Mouse (Mus musculus): ENCODE measurements at regions not wholly inside any gene's neighbourhood (a gene's known extent, or its start where the extent isn't known, plus 50 kb on each side); places are given as distances from the start of the nearest gene placed in this dataset.

DNA sequence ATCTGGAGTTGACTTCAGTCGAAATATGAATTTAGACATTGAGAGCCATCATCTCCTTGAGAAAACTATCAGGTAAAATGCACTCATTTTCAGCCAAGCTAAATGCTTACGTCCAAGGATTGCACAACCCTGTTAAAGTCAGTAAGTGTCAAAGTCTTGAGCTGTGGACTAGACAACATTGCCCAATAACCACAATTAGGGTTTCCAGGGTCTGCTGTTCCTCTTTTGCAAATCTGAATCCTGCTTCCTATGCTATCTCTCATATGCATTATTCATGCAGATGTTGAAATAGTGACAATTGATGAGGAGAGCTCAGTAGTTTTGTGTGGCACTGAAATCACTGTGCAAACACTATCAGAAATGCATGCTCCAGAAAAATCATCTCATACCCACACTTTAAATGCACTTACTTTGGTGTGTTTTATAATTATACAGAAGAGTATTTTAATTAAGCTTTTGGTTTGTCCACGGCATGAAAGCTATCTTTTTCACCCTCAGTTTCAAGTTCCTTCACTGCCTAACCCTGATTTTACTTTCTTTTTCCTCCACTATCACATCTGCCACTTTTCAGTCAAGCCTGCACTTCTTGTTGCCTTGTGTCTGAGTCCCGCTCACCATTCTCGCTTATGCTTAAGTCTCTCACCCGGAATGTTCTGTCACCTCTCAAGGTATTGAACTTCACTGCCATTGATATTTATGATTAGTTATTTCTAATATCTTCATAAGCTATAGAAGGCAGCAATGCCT lies 429.4 kb upstream of the Mef2c start:
- H3K9ac ChIP-seq, result no peak overlapping the region
- no peaks in the 10 kb centered on the region for H3K36me3 ChIP-seq
- H3K4me2 ChIP-seq, result no peak overlapping the region
- H3K27ac ChIP-seq, result no peak overlapping the region
- 87% methylated on average over 6 of the region's 6 CpGs for WGBS
- no peaks in the 10 kb centered on the region for H3K27me3 ChIP-seq
- H3K4me1 ChIP-seq, result no peaks in the 10 kb centered on the region
- H3K9me3 ChIP-seq (replicated peaks), result no peaks in the 10 kb centered on the region
- no peak for ATAC-seq (replicated peaks; ENCODE audit: low FRiP score)
- no peak overlapping the region for H3K4me3 ChIP-seq (replicated peaks)

DNA sequence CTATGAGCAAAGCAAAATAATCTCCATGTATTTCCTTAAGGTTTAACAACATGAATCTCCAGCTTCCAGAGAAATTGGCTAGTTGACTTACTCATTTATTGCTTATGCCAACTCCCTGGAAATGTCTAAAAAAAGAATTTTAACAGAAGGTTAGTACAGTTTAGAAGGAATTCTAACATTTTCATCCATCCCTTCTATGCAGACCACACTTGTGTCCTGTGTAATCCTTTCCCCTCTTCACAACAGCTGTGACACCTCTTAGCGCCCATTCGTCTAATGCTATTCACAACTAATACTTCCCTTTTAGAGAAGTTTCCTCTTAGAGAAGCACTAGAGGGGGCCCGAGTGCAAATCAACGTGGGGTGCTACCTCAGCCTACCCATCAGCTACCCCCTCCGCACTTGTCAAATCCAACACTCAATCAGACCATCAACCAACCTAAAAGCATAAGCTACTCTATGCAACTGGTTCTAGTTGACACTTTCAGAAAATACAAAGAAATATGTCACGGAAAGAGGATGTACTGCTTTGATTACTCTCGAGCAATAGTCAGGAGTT lies 428.4 kb upstream of the Mef2c start:
- Histone ChIP-seq H3K27ac (no peak overlapping the region), H3K9ac (no peak overlapping the region), H3K4me2 (no peak overlapping the region), H3K4me3 (replicated peaks) (no peak overlapping the region), H3K36me3 (no peaks in the 10 kb centered on the region), H3K4me1 (no peaks in the 10 kb centered on the region), H3K9me3 (replicated peaks) (no peaks in the 10 kb centered on the region), H3K27me3 (no peaks in the 10 kb centered on the region)
- 69% methylated on average over 7 of the region's 7 CpGs for WGBS
- ATAC-seq (replicated peaks; ENCODE audit: low FRiP score), result no peak

GRCm38 (mm10) chr13:83076611-83077010 lies 427.2 kb upstream of the Mef2c start:
- no peak overlapping the region for H3K9ac ChIP-seq
- no peaks in the 10 kb centered on the region for H3K36me3 ChIP-seq
- H3K27me3 ChIP-seq, result no peaks in the 10 kb centered on the region
- H3K4me3 ChIP-seq (replicated peaks), result no peak overlapping the region
- no peaks in the 10 kb centered on the region for H3K4me1 ChIP-seq
- H3K27ac ChIP-seq, result no peak overlapping the region
- ATAC-seq (replicated peaks; ENCODE audit: low FRiP score), result no peak
- WGBS, result 78% methylated on average over 2 of the region's 2 CpGs
- no peaks in the 10 kb centered on the region for H3K9me3 ChIP-seq (replicated peaks)
- no peak overlapping the region for H3K4me2 ChIP-seq

GRCm38 (mm10) chr13:83077085-83077484 lies 426.7 kb upstream of the Mef2c start:
- Histone ChIP-seq H3K27me3 (no peaks in the 10 kb centered on the region), H3K36me3 (no peaks in the 10 kb centered on the region), H3K4me1 (no peaks in the 10 kb centered on the region), H3K9ac (no peak overlapping the region), H3K9me3 (replicated peaks) (no peaks in the 10 kb centered on the region), H3K4me2 (no peak overlapping the region), H3K27ac (no peak overlapping the region), H3K4me3 (replicated peaks) (no peak overlapping the region)
- ATAC-seq (replicated peaks; ENCODE audit: low FRiP score), result no peak
- WGBS, result 72% methylated on average over 1 of the region's 1 CpGs

GRCm38 (mm10) chr13:83079291-83079690 lies 424.5 kb upstream of the Mef2c start:
- H3K4me2 ChIP-seq, result no peak overlapping the region
- H3K27me3 ChIP-seq, result no peaks in the 10 kb centered on the region
- no peak for ATAC-seq (replicated peaks; ENCODE audit: low FRiP score)
- no peaks in the 10 kb centered on the region for H3K9me3 ChIP-seq (replicated peaks)
- no peak overlapping the region for H3K27ac ChIP-seq
- WGBS, result 58% methylated on average over 1 of the region's 1 CpGs
- no peaks in the 10 kb centered on the region for H3K36me3 ChIP-seq
- H3K9ac ChIP-seq, result no peak overlapping the region
- no peaks in the 10 kb centered on the region for H3K4me1 ChIP-seq
- no peak overlapping the region for H3K4me3 ChIP-seq (replicated peaks)

DNA sequence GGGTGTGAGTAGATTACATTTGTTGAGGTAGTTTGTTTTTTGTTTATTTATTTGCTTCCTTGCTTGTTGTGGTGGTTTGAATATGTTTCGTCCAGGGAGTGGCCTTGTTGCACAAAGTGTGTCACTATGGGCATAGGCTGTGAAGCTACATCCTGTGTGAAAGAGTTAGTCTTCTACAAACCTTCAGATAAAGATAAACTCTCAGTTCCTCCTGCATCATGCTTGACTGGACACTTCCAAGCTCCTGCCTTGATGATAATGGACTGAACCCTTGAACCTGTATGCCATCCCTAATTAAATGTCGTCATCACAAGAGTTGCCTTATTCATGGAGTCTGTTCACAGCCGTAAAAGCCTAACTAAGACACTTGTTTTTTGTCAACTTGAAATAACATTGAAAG lies 418.9 kb upstream of the Mef2c start:
- Histone ChIP-seq H3K9ac (no peak overlapping the region), H3K4me3 (replicated peaks) (no peak overlapping the region), H3K4me2 (no peak overlapping the region), H3K27ac (no peak overlapping the region), H3K9me3 (replicated peaks) (no peaks in the 10 kb centered on the region), H3K4me1 (no peaks in the 10 kb centered on the region), H3K36me3 (no peaks in the 10 kb centered on the region), H3K27me3 (no peaks in the 10 kb centered on the region)
- 70% methylated on average over 3 of the region's 3 CpGs for WGBS
- no peak for ATAC-seq (replicated peaks; ENCODE audit: low FRiP score)

- no peak overlapping the region for H3K4me2 ChIP-seq
- no peaks in the 10 kb centered on the region for H3K27me3 ChIP-seq
- H3K27ac ChIP-seq, result no peak overlapping the region
- H3K4me1 ChIP-seq, result no peaks in the 10 kb centered on the region
- H3K4me3 ChIP-seq (replicated peaks), result no peak overlapping the region
- 73% methylated on average over 1 of the region's 1 CpGs for WGBS
- no peaks in the 10 kb centered on the region for H3K9me3 ChIP-seq (replicated peaks)
- H3K9ac ChIP-seq, result no peak overlapping the region
- ATAC-seq (replicated peaks; ENCODE audit: low FRiP score), result no peak
- no peaks in the 10 kb centered on the region for H3K36me3 ChIP-seq
Observed at GRCm38 (mm10) chr13:83099908-83100307, 403.9 kb upstream of the Mef2c start.

DNA sequence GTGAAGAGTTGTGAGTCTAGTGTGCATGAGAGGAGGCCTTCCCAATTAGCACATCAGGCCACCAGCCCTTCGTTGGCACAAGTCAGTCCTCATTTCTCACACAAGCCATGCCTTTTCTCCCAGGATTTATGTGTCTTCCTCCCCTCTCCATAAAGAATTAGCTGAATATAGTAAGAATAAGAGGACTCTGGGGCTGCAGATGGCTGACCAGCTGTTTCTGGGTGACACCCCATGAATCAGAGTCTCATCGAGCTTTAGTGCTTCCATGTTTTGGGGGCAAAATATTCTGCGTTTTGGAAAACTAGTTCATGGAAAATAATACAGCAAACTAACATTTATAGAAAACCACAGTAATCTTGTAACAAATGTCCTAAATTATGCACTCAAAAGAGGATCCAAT lies 393.2 kb upstream of the Mef2c start:
- Histone ChIP-seq H3K4me1 (no peaks in the 10 kb centered on the region), H3K27ac (no peak overlapping the region), H3K9me3 (replicated peaks) (no peaks in the 10 kb centered on the region), H3K27me3 (no peaks in the 10 kb centered on the region), H3K36me3 (no peaks in the 10 kb centered on the region), H3K4me2 (no peak overlapping the region), H3K4me3 (replicated peaks) (no peak overlapping the region), H3K9ac (no peak overlapping the region)
- 62% methylated on average over 3 of the region's 3 CpGs for WGBS
- no peak for ATAC-seq (replicated peaks; ENCODE audit: low FRiP score)

GRCm38 (mm10) chr13:83111503-83111902 lies 392.3 kb upstream of the Mef2c start:
- no peak overlapping the region for H3K4me3 ChIP-seq (replicated peaks)
- no peak overlapping the region for H3K27ac ChIP-seq
- H3K4me1 ChIP-seq, result no peaks in the 10 kb centered on the region
- H3K9ac ChIP-seq, result no peak overlapping the region
- 34% methylated on average over 2 of the region's 2 CpGs for WGBS
- no peaks in the 10 kb centered on the region for H3K9me3 ChIP-seq (replicated peaks)
- no peak overlapping the region for H3K4me2 ChIP-seq
- peak; percentile 92 for ATAC-seq (replicated peaks; ENCODE audit: low FRiP score)
- H3K27me3 ChIP-seq, result no peaks in the 10 kb centered on the region
- no peaks in the 10 kb centered on the region for H3K36me3 ChIP-seq

DNA sequence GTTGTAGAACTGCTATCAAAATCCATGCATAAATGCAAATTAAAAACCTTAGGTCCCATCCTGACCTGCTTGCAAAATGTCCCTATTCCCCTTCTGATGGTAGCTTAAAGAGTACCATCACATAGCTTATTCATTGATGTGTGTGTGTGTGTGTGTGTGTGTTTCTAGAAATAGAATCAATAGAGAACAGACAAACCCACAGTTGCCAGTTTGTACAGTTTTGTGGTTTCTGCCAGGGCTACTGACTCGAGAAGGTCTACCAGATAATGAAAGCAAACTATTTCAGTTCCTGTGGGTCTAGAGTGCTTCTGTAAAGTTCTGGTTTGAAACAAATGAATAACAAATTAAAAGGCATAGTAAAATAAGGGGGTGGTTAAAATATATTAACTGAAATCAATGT lies 391.5 kb upstream of the Mef2c start:
- no peak overlapping the region for H3K27ac ChIP-seq
- 79% methylated on average over 1 of the region's 1 CpGs for WGBS
- H3K4me3 ChIP-seq (replicated peaks), result no peak overlapping the region
- no peaks in the 10 kb centered on the region for H3K4me1 ChIP-seq
- no peak for ATAC-seq (replicated peaks; ENCODE audit: low FRiP score)
- no peaks in the 10 kb centered on the region for H3K9me3 ChIP-seq (replicated peaks)
- no peaks in the 10 kb centered on the region for H3K27me3 ChIP-seq
- H3K9ac ChIP-seq, result no peak overlapping the region
- no peak overlapping the region for H3K4me2 ChIP-seq
- H3K36me3 ChIP-seq, result no peaks in the 10 kb centered on the region

DNA sequence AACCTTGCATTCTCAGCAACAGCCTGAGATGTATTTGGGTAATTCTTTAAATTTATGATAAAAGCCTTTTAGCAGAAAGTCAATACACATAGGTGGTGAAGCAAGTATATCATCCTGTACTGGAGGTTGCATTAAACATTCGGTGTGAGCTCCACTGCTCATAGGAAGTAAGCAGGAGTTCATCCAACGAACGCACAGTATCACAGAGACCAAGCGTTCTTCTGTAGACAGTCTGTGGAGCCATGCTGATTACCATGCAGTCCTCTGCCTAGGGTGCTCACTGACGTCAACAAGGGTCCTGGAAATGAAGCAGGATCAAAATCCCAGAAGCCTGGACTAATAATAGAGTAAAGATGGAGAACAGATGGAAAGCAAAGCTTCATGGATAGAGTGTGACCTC lies 391.1 kb upstream of the Mef2c start:
- Histone ChIP-seq H3K4me1 (no peaks in the 10 kb centered on the region), H3K9ac (no peak overlapping the region), H3K27ac (no peak overlapping the region), H3K36me3 (no peaks in the 10 kb centered on the region), H3K27me3 (no peaks in the 10 kb centered on the region), H3K4me3 (replicated peaks) (no peak overlapping the region), H3K9me3 (replicated peaks) (no peaks in the 10 kb centered on the region), H3K4me2 (no peak overlapping the region)
- 72% methylated on average over 5 of the region's 5 CpGs for WGBS
- no peak for ATAC-seq (replicated peaks; ENCODE audit: low FRiP score)

DNA sequence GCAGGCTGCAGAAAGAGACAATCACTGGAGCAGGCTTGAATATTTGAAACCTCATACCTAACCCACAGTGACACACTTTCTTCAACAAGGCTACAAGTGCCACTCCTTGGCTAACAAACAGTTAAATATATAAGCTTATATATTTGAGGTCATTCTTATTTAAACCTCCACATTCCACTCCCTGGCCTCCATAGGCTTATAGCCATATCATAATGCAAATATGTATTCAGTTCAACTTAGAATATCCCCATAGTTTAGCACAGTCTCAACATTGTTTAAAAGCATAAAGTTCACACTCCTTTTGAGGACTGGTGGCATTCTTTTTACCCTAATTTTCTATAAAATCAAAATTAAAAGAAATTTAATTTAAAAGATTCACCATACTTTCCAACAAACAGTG lies 390.0 kb upstream of the Mef2c start:
- no peak for ATAC-seq (replicated peaks; ENCODE audit: low FRiP score)
- no peak overlapping the region for H3K27ac ChIP-seq

GRCm38 (mm10) chr13:83114401-83114800 lies 389.4 kb upstream of the Mef2c start:
- 81% methylated on average over 2 of the region's 2 CpGs for WGBS

More for the DNA sequence above, 390.0 kb upstream of the Mef2c start:
- H3K4me3 ChIP-seq (replicated peaks), result no peak overlapping the region
- H3K9ac ChIP-seq, result no peak overlapping the region
- no peaks in the 10 kb centered on the region for H3K27me3 ChIP-seq
- no peaks in the 10 kb centered on the region for H3K4me1 ChIP-seq
- H3K4me2 ChIP-seq, result no peak overlapping the region
- no peaks in the 10 kb centered on the region for H3K36me3 ChIP-seq
- H3K9me3 ChIP-seq (replicated peaks), result no peaks in the 10 kb centered on the region

More at GRCm38 (mm10) chr13:83114401-83114800, 389.4 kb upstream of the Mef2c start:
- H3K9ac ChIP-seq, result no peak overlapping the region
- H3K4me2 ChIP-seq, result no peak overlapping the region
- no peak overlapping the region for H3K4me3 ChIP-seq (replicated peaks)
- no peaks in the 10 kb centered on the region for H3K27me3 ChIP-seq
- no peaks in the 10 kb centered on the region for H3K36me3 ChIP-seq
- H3K9me3 ChIP-seq (replicated peaks), result no peaks in the 10 kb centered on the region
- H3K27ac ChIP-seq, result no peak overlapping the region
- no peak for ATAC-seq (replicated peaks; ENCODE audit: low FRiP score)
- no peaks in the 10 kb centered on the region for H3K4me1 ChIP-seq
